Mouse (Mus musculus) heart, postnatal 36 days (tissue): ENCODE results near the gene Sod3. TPM values are rescaled to one million over a fixed set of nuclear protein-coding genes. Genes with fewer than 3 reads are reported as not detected.

ENCODE experiments used
- DNase-seq, 2 experiments: peaks; one replicate each; pipeline ENCODE4 v3.0.0; 2021 to 2022
- intact Hi-C: fragments of 180-260 bp; cut with DNase I; formaldehyde crosslinking; loops from one replicate; pipeline ENCODE4 v1.15.1; 2025
- total RNA-seq, 2 experiments: library from RNA; stranded (reverse); gene quantifications; 2 replicates each; pipeline ENCODE4 v1.2.3; 2021

Gene Sod3
- total RNA-seq, 2 experiments from 2014 or later = 12.7 to 17.2 TPM

- intact Hi-C loops = no loop called here
- DNase-seq = no peak
Measured at GRCm38 (mm10) chr5:52370901-52371300, 7.3 kb downstream of the Sod3 start.

- no peak for DNase-seq
- intact Hi-C loops = no loop called here
Measured at GRCm38 (mm10) chr5:52375847-52376246, 12.3 kb downstream of the Sod3 start.

- no peak for DNase-seq
- intact Hi-C loops = no loop called here
Measured at GRCm38 (mm10) chr5:52382837-52383236, 19.2 kb downstream of the Sod3 start.

- intact Hi-C loops = no loop called here
- no peak for DNase-seq
Measured at GRCm38 (mm10) chr5:52383748-52384147, 20.2 kb downstream of the Sod3 start.

GRCm38 (mm10) chr5:52386016-52386415 lies 22.4 kb downstream of the Sod3 start:
- intact Hi-C loops = no loop called here
- DNase-seq = no peak

- intact Hi-C loops = no loop called here
- no peak for DNase-seq
Measured at GRCm38 (mm10) chr5:52388092-52388749, 24.6 kb downstream of the Sod3 start.

- intact Hi-C loops = no loop called here
- no peak for DNase-seq
Measured at GRCm38 (mm10) chr5:52390381-52390780, 26.8 kb downstream of the Sod3 start.

GRCm38 (mm10) chr5:52391471-52391870 lies 27.9 kb downstream of the Sod3 start:
- intact Hi-C loops = no loop called here
- no peak for DNase-seq

GRCm38 (mm10) chr5:52393756-52394155 lies 30.2 kb downstream of the Sod3 start:
- DNase-seq = no peak
- intact Hi-C loops = no loop called here

GRCm38 (mm10) chr5:52404373-52404772 lies 40.8 kb downstream of the Sod3 start:
- intact Hi-C loops = no loop called here
- no peak for DNase-seq

- intact Hi-C loops = no loop called here
- DNase-seq = no peak
Measured at GRCm38 (mm10) chr5:52408668-52409315, 45.2 kb downstream of the Sod3 start.

- intact Hi-C loops = no loop called here
- DNase-seq = no peak
Measured at GRCm38 (mm10) chr5:52410197-52410596, 46.6 kb downstream of the Sod3 start.

GRCm38 (mm10) chr5:52411567-52411966 lies 48.0 kb downstream of the Sod3 start:
- intact Hi-C loops = no loop called here

GRCm38 (mm10) chr5:52415193-52415592 lies 51.6 kb downstream of the Sod3 start:
- DNase-seq = no peak
- intact Hi-C loops = no loop called here

More at GRCm38 (mm10) chr5:52411567-52411966, 48.0 kb downstream of the Sod3 start:
- DNase-seq = peak in 1 of 2 experiments; percentile 4

GRCm38 (mm10) chr5:52415917-52416316 lies 52.3 kb downstream of the Sod3 start:
- intact Hi-C loops = no loop called here
- no peak for DNase-seq

GRCm38 (mm10) chr5:52416485-52416884 lies 52.9 kb downstream of the Sod3 start:
- intact Hi-C loops = no loop called here
- DNase-seq = no peak

Other genes starting within 250 kb of the Sod3 start
- 10 to 100 TPM; 53.4 TPM for gene Dhx15, start 173.3 kb upstream of the Sod3 start, total RNA-seq
- gene Ccdc149, start 107.7 kb downstream of the Sod3 start, total RNA-seq = 1 to 10 TPM; 6.5 to 7.4 TPM
- under 1 TPM; 0.33 to 0.60 TPM for gene Lgi2, start 202.7 kb downstream of the Sod3 start, total RNA-seq